ENCODE assay signal across 13 mouse cellular contexts in the genomic region with DNA sequence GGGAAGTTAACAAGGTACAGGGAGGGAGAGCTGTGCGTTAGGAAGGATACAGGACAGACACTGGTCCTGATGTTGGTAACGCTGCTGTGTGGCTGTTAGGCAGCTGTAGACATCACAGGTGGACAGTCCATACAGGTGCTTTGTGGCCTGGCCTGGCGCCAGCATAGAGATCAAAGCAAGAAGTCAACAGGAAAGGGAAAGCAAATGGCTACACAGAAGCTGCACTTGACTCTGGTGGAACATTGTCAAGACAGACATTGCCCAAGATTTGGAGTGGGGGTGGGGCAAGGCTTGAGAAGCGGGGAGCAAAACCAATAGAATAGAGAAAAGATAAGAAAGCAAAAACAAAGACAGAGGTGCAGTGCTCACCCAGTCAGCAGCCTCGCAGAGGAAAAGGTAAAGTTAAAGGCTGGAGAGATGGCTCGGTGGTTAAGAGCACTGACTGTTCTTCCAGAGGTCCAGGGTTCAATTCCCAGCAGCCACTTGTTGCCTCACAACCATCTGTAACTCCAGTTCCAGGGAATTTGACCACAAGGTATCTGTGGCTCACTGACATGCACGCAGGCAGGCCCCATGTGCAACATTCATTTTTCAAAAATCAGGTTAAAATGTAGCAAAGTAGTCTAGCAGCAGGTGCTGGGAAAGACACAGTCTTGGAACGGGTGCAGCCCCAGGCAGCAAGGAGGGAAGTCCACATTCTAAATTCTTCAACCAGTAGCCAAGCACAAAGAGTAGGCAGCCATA.
"Had no signal": no experiment of that assay in that cellular context is flagged by ENCODE, and none has a peak within 500 bp of the region (broad histone marks: within the 10 kb centered on the region; RNA-seq: fewer than 3 reads in every experiment).

No protein-coding gene starts in this region.

- H3K4me3 ChIP-seq: limb, embryonic 13.5 days; midbrain, embryonic 12.5 days; neural tube, embryonic 13.5 days had no signal

- H3K9ac ChIP-seq: limb, embryonic 13.5 days; liver, embryonic 14.5 days; lung, embryonic 14.5 days; midbrain, embryonic 12.5 days; neural tube, embryonic 13.5 days had no signal

- DNase-seq: kidney, adult 11 months; kidney, postnatal 14 days; left cerebral cortex, postnatal 4 days; lung, embryonic 14.5 days; retina, postnatal 1 day; thymus, adult 18-20 months; thymus, postnatal 14 days had no signal

- H3K27ac ChIP-seq: limb, embryonic 13.5 days; liver, embryonic 14.5 days; midbrain, embryonic 12.5 days; neural tube, embryonic 13.5 days had no signal

- H3K4me2 ChIP-seq: limb, embryonic 13.5 days; lung, embryonic 14.5 days; midbrain, embryonic 12.5 days; neural tube, embryonic 13.5 days had no signal

- ATAC-seq: hindbrain, embryonic 16.5 days; midbrain, embryonic 16.5 days had no signal

- H3K36me3 ChIP-seq: limb, embryonic 13.5 days; midbrain, embryonic 12.5 days; neural tube, embryonic 13.5 days had no signal

- H3K9me3 ChIP-seq: limb, embryonic 13.5 days; midbrain, embryonic 12.5 days; neural tube, embryonic 13.5 days had no signal
